Mouse (Mus musculus) monocyte, adult 59 days (primary cell): ENCODE data around the gene Plekhs1. TPM values are rescaled to one million over a fixed set of nuclear protein-coding genes. Genes with fewer than 3 reads are reported as not detected.

Source experiments
- total RNA-seq, 2 experiments: library from RNA; stranded (reverse); gene quantifications; one replicate each; pipeline ENCODE4 v1.2.4; 2023

Gene Plekhs1
- total RNA-seq: under 1 TPM in 1 of 2 experiments, not detected in 1; 0.21 TPM

GRCm38 (mm10) chr19:56461522-56462101, at the start of gene Plekhs1:
Gene Plekhs1 (plus strand): TSS chr19:56461640.

Other genes starting within 250 kb of the Plekhs1 start
- gene Habp2, start 174.5 kb upstream of the Plekhs1 start, total RNA-seq: not detected
- not detected for gene Nrap, start 71.6 kb upstream of the Plekhs1 start, total RNA-seq
- 10 to 100 TPM; 21.4 to 23.8 TPM for gene Casp7, start 64.5 kb upstream of the Plekhs1 start, total RNA-seq
- gene Dclre1a, start 86.6 kb downstream of the Plekhs1 start, total RNA-seq: 10 to 100 TPM; 12.6 to 13.1 TPM
- 10 to 100 TPM; 26.6 TPM for gene Nhlrc2, start 86.6 kb downstream of the Plekhs1 start, total RNA-seq